ENCODE assay signal across 24 mouse cellular contexts in genomic region chr7:44841825-44842463, GRCm38 (mm10).
"Had no signal": no experiment of that assay in that cellular context is flagged by ENCODE, and none has a peak within 500 bp of the region (broad histone marks: within the 10 kb centered on the region; RNA-seq: fewer than 3 reads in every experiment).

No protein-coding gene starts in this region.

- H3K4me3 ChIP-seq: limb, embryonic 10.5 days; limb, embryonic 13.5 days; liver, embryonic 12.5 days; liver, embryonic 15.5 days; lung, embryonic 15.5 days; midbrain, embryonic 12.5 days; midbrain, embryonic 15.5 days; neural tube, embryonic 12.5 days; neural tube, embryonic 15.5 days had no signal

- DNase-seq: kidney, adult 18-20 months; kidney, adult 9 months; kidney, postnatal 36 days; layer of hippocampus, postnatal 36 days; liver; lung, adult 18-20 months; lung, postnatal 10 days; lung, postnatal 36 days; right cerebral cortex, adult 18-20 months; right cerebral cortex, postnatal 14 days; right cerebral cortex, postnatal 4 days; thymus, adult 18-20 months; thymus, postnatal 14 days; thymus, postnatal 4 days had no signal

- H3K9me3 ChIP-seq: limb, embryonic 10.5 days; limb, embryonic 13.5 days; liver, embryonic 12.5 days; liver, embryonic 15.5 days; lung, embryonic 15.5 days; midbrain, embryonic 12.5 days; midbrain, embryonic 15.5 days; neural tube, embryonic 12.5 days; neural tube, embryonic 15.5 days had no signal

- H3K27ac ChIP-seq: limb, embryonic 10.5 days; limb, embryonic 13.5 days; liver, embryonic 12.5 days; liver, embryonic 15.5 days; lung, embryonic 15.5 days; midbrain, embryonic 12.5 days; midbrain, embryonic 15.5 days; neural tube, embryonic 12.5 days; neural tube, embryonic 15.5 days; stomach, postnatal 0 days had no signal

- ATAC-seq: liver, embryonic 12.5 days; midbrain, embryonic 15.5 days had no signal
